Mouse (Mus musculus) C2C12 (cell line): ENCODE results near the gene Shld1. TPM values are rescaled to one million over a fixed set of nuclear protein-coding genes. Genes with fewer than 3 reads are reported as not detected.

ENCODE experiments used
- H3K27me3 ChIP-seq: one replicate; pipeline ENCODE4 v1.6.1; 2011; ENCODE audit not compliant: control insufficient read depth, insufficient read depth, insufficient read length
- H3K36me3 ChIP-seq: one replicate; pipeline ENCODE4 v1.6.1; 2011; ENCODE audit not compliant: control insufficient read depth, insufficient read depth
- H3K4me3 ChIP-seq: one replicate; pipeline ENCODE4 v1.5.1; 2011; ENCODE audit warnings: mild to moderate bottlenecking, control low read depth; ENCODE audit not compliant: poor library complexity, insufficient read depth, severe bottlenecking
- H3K79me2 ChIP-seq: one replicate; pipeline ENCODE4 v1.6.1; 2011; ENCODE audit not compliant: control insufficient read depth, insufficient read depth
- H3K79me3 ChIP-seq: one replicate; pipeline ENCODE4 v1.6.1; 2011; ENCODE audit warnings: low read depth, control low read depth
- H3ac ChIP-seq: one replicate; pipeline ENCODE3; 2011; ENCODE audit warnings: low read depth; ENCODE audit not compliant: control insufficient read depth, insufficient read length
- CEBPB ChIP-seq: IDR thresholded peaks from one replicate; pipeline ENCODE4 v1.6.1; 2011; ENCODE audit warnings: low read depth, mild to moderate bottlenecking, control low read depth, moderate library complexity
- CTCF ChIP-seq: IDR thresholded peaks from one replicate; pipeline ENCODE4 v1.5.1; 2011; ENCODE audit not compliant: control insufficient read depth, insufficient read depth, insufficient read length
- FOSL1 ChIP-seq: IDR thresholded peaks from one replicate; pipeline ENCODE4 v1.8.0; 2011; ENCODE audit warnings: mild to moderate bottlenecking, low read length; ENCODE audit not compliant: poor library complexity, insufficient read depth, severe bottlenecking
- MAX ChIP-seq: IDR thresholded peaks from one replicate; pipeline ENCODE4 v1.6.1; 2011; ENCODE audit warnings: mild to moderate bottlenecking, control low read depth
- MYOD1 ChIP-seq: IDR thresholded peaks from one replicate; pipeline ENCODE4 v1.6.1; 2011; ENCODE audit warnings: low read depth; ENCODE audit not compliant: control insufficient read depth, insufficient read length
- MYOG ChIP-seq: IDR thresholded peaks from one replicate; pipeline ENCODE4 v1.6.1; 2011; ENCODE audit not compliant: control insufficient read depth, insufficient read length; ENCODE audit errors: extremely low read depth
- USF1 ChIP-seq: IDR thresholded peaks from one replicate; pipeline ENCODE4 v1.6.1; 2011; ENCODE audit warnings: low read depth, mild to moderate bottlenecking, control low read depth, moderate library complexity
- polyA plus RNA-seq: library from polyadenylated mRNA; unstranded; fragments of >200 nt; fragmentation: generic; extraction: Trizol; gene quantifications from one replicate; pipeline ENCODE4 v1.2.1, GENCODE M21; 2012; ENCODE audit warnings: missing spikeins

The Shld1 gene
- polyA plus RNA-seq, 1 experiment, result 5.3 TPM

GRCm38 (mm10) chr2:132726156-132726555 lies 39.4 kb downstream of the Shld1 start:
- no peak overlapping the region for H3ac ChIP-seq
- no peak overlapping the region for H3K4me3 ChIP-seq
- H3K79me3 ChIP-seq, result no peaks in the 10 kb centered on the region
- no peak for TF ChIP-seq MYOG
- TF ChIP-seq FOSL1, result no peak
- no peak for TF ChIP-seq CTCF
- TF ChIP-seq MAX, result no peak
- TF ChIP-seq MYOD1, result no peak
- no peak for TF ChIP-seq CEBPB
- TF ChIP-seq USF1, result no peak
- no peaks in the 10 kb centered on the region for H3K79me2 ChIP-seq
- no peaks in the 10 kb centered on the region for H3K36me3 ChIP-seq
- H3K27me3 ChIP-seq, result no peaks in the 10 kb centered on the region

GRCm38 (mm10) chr2:132732940-132733339 lies 46.2 kb downstream of the Shld1 start:
- no peaks in the 10 kb centered on the region for H3K79me2 ChIP-seq
- TF ChIP-seq MYOD1, result no peak
- no peak for TF ChIP-seq USF1
- no peak for TF ChIP-seq CTCF
- TF ChIP-seq FOSL1, result no peak
- no peak for TF ChIP-seq MAX
- no peak for TF ChIP-seq CEBPB
- no peaks in the 10 kb centered on the region for H3K27me3 ChIP-seq
- H3K4me3 ChIP-seq, result no peak overlapping the region
- no peak overlapping the region for H3ac ChIP-seq
- H3K36me3 ChIP-seq, result no peaks in the 10 kb centered on the region
- no peaks in the 10 kb centered on the region for H3K79me3 ChIP-seq

- no peaks in the 10 kb centered on the region for H3K79me3 ChIP-seq
- H3ac ChIP-seq, result no peak overlapping the region
- no peaks in the 10 kb centered on the region for H3K27me3 ChIP-seq
- no peak for TF ChIP-seq USF1
- no peak for TF ChIP-seq MYOD1
- TF ChIP-seq CEBPB, result no peak
- no peak overlapping the region for H3K4me3 ChIP-seq
- no peaks in the 10 kb centered on the region for H3K79me2 ChIP-seq
- H3K36me3 ChIP-seq, result no peaks in the 10 kb centered on the region
Measured at GRCm38 (mm10) chr2:132733603-132734573, 47.2 kb downstream of the Shld1 start.

DNA sequence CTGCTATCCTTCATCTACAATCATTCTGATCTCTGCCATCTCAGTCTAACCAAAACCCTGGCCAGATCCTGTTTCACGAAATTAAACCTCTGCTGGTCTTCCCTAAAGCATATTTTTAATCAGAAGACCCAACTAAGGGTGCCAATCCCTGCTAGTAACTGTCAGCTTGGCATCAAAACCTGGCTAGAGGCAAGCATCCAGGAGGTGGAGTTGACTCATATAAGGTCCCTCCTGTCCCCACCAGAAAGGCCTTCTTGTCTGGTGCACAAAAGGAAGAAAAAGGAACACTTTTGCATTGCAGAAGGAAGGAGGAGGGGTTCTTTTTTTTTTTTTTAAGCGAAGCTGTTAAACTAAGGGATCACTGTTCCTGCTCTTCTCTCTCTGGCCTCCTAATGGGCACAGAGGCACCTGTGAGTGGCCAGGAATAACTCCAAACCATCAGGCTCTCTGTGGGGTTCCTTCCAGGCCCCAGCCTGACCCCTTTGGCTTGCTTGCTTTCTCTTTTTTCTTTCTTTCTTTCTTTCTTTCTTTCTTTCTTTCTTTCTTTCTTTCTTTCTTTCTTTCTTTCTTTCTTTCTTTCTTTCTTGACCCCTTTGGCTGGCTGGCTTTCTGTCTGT lies 52.2 kb downstream of the Shld1 start:
- TF ChIP-seq MYOG (no peak), CTCF (no peak), MYOD1 (no peak), CEBPB (no peak), MAX (no peak), USF1 (no peak), FOSL1 (no peak)

GRCm38 (mm10) chr2:132741862-132742347 lies 55.2 kb downstream of the Shld1 start:
- TF ChIP-seq MYOD1 (peak; percentile 10), CEBPB (no peak), MYOG (no peak), MAX (no peak), FOSL1 (peak; percentile 35), CTCF (no peak), USF1 (no peak)
- no peaks in the 10 kb centered on the region for H3K27me3 ChIP-seq
- no peak overlapping the region for H3K4me3 ChIP-seq
- H3K36me3 ChIP-seq, result no peaks in the 10 kb centered on the region
- no peaks in the 10 kb centered on the region for H3K79me3 ChIP-seq
- peak overlapping the region; percentile 3 for H3ac ChIP-seq
- H3K79me2 ChIP-seq, result no peaks in the 10 kb centered on the region

More for the DNA sequence above, 52.2 kb downstream of the Shld1 start:
- no peaks in the 10 kb centered on the region for H3K36me3 ChIP-seq
- H3ac ChIP-seq, result no peak overlapping the region
- H3K79me3 ChIP-seq, result no peaks in the 10 kb centered on the region
- H3K4me3 ChIP-seq, result no peak overlapping the region
- no peaks in the 10 kb centered on the region for H3K79me2 ChIP-seq
- H3K27me3 ChIP-seq, result no peaks in the 10 kb centered on the region
